Mouse (Mus musculus): ENCODE measurements around the gene Gm4792. TPM values are rescaled to one million over a fixed set of nuclear protein-coding genes. Genes with fewer than 3 reads are reported as not detected.
A peak's percentile ranks its signal among the peaks of the same experiment; 100 is the strongest.

Gene Gm4792
- total and polyA plus RNA-seq, 2 experiments from 2014 or later = 0.42 TPM; not detected in 1

DNA sequence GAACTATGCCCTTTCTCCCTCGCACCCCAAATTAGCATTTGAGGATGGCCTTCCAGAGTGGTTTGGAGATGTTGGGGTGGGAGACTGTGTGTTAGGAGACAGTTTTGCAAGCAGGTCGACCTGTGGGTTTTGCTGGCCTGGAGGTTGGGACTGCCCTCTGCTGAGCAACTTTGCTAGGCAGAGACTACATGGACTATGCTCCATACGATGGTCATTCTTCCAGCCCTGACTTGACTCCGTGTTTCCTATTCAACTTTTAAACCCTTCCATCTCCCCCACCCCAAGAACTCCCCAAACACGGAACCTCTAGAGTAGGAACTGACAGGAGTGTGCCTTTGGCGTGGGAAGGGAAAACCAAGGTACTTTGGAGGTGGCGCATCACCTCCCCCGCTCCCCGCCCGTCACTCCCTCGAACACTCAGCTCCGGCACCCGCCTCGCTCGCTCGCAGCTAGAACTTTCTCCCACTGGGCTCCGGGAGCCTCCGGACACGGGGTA lies 13.1 kb upstream of the Gm4792 start, which contains the start of gene Tmcc3:
TSS of gene Tmcc3 (plus strand) at position 439 of the 496 bp plus-strand sequence.
- ATAC-seq (ENCODE audit: low FRiP score) = peak; percentile 10
- WGBS = 3% methylated on average over 19 of the region's 19 CpGs
- peak; percentile 39 for TF ChIP-seq CTCF (IDR thresholded peaks at IDR 0.05)

GRCm38 (mm10) chr10:94310499-94311267 lies 12.2 kb upstream of the Gm4792 start:
- WGBS = 50% methylated on average over 8 of the region's 9 CpGs
- TF ChIP-seq CTCF (IDR thresholded peaks at IDR 0.05) = no peak
- Histone ChIP-seq H3K27ac (ENCODE audit: low read depth, low read length) (no peak overlapping the region), H3K36me3 (ENCODE audit: insufficient read depth, low read length) (no peaks in the 10 kb centered on the region), H3K27me3 (ENCODE audit: insufficient read depth, low read length) (0 out of 2 replicates have a peak, but pooled peaks cover 2% of the 10 kb centered on the region), H3K4me2 (ENCODE audit: low read depth, low read length, poor library complexity, severe bottlenecking) (no peak overlapping the region), H3K4me3 (ENCODE audit: low read depth, low read length) (no peak overlapping the region), H3K9me3 (ENCODE audit: low read length) (no peaks in the 10 kb centered on the region), H3K4me1 (ENCODE audit: insufficient read depth, low read length) (peaks cover 8% of the 10 kb centered on the region), H3K9ac (replicated peaks; ENCODE audit: low read length, poor library complexity, severe bottlenecking) (no peak overlapping the region)
- DNase-seq (ENCODE audit: low spot score) (no peak), ATAC-seq (ENCODE audit: low FRiP score) (no peak)

More for the DNA sequence above, 13.1 kb upstream of the Gm4792 start, which contains the start of gene Tmcc3:
- Histone ChIP-seq H3K36me3 (ENCODE audit: insufficient read depth, low read length) (no peaks in the 10 kb centered on the region), H3K9ac (replicated peaks; ENCODE audit: low read length, poor library complexity, severe bottlenecking) (peak within 1 kb of the TSS; percentile 54), H3K9me3 (ENCODE audit: low read length) (no peaks in the 10 kb centered on the region), H3K4me1 (ENCODE audit: insufficient read depth, low read length) (peaks cover 8% of the 10 kb centered on the region), H3K4me3 (ENCODE audit: low read depth, low read length) (peak within 1 kb of the TSS; percentile 54), H3K4me2 (ENCODE audit: low read depth, low read length, poor library complexity, severe bottlenecking) (peak within 1 kb of the TSS; percentile 97), H3K27me3 (ENCODE audit: insufficient read depth, low read length) (0 out of 2 replicates have a peak, but pooled peaks cover 2% of the 10 kb centered on the region), H3K27ac (ENCODE audit: low read depth, low read length) (peak within 1 kb of the TSS; percentile 43)
- peak; percentile 49 for DNase-seq (ENCODE audit: low spot score)

GRCm38 (mm10) chr10:94305526-94305925 lies 7.0 kb upstream of the Gm4792 start:
- Histone ChIP-seq H3K9ac (replicated peaks; ENCODE audit: low read length, poor library complexity, severe bottlenecking) (no peak overlapping the region), H3K9me3 (ENCODE audit: low read length) (no peaks in the 10 kb centered on the region), H3K4me1 (ENCODE audit: insufficient read depth, low read length) (no peaks in the 10 kb centered on the region), H3K4me2 (ENCODE audit: low read depth, low read length, poor library complexity, severe bottlenecking) (no peak overlapping the region), H3K27me3 (ENCODE audit: insufficient read depth, low read length) (0 out of 2 replicates have a peak, but pooled peaks cover 2% of the 10 kb centered on the region), H3K4me3 (ENCODE audit: low read depth, low read length) (no peak overlapping the region), H3K36me3 (ENCODE audit: insufficient read depth, low read length) (no peaks in the 10 kb centered on the region), H3K27ac (ENCODE audit: low read depth, low read length) (no peak overlapping the region)
- ATAC-seq (ENCODE audit: low FRiP score) (no peak), DNase-seq (ENCODE audit: low spot score) (no peak)
- TF ChIP-seq CTCF (IDR thresholded peaks at IDR 0.05) = no peak
- WGBS = 72% methylated on average over 5 of the region's 5 CpGs

DNA sequence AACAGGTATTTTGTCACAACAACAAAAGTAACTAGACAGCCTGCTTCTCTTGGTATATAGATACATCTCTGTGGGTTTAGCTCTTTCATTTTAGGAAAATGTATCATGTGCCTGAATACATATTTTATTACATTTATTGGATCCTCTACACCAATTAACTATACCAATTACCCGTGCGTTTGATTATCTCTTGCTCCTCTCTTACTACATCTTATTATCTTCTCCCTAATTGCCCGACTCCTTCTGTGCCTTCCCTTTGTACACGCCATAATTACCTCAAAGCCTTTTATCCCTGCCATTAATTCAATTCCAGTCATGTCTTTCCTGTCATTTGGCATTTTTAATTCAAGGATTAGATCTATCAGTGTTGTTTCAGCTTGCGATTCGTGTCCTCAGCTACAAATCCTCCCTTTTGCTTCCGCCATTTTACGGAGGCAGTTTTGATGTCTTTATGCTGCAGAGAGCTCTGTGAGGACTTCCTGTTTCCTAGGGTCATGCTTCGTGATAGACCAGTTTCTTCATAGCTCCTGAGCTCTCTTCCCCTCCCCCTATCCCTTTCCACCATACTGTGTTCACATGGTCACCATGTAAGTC lies 5.7 kb upstream of the Gm4792 start:
- H3K4me2 ChIP-seq (ENCODE audit: low read depth, low read length, poor library complexity, severe bottlenecking) = no peak overlapping the region
- no peak for ATAC-seq (ENCODE audit: low FRiP score)
- no peaks in the 10 kb centered on the region for H3K4me1 ChIP-seq (ENCODE audit: insufficient read depth, low read length)
- no peaks in the 10 kb centered on the region for H3K27me3 ChIP-seq (ENCODE audit: insufficient read depth, low read length)
- no peaks in the 10 kb centered on the region for H3K36me3 ChIP-seq (ENCODE audit: insufficient read depth, low read length)
- no peak for DNase-seq (ENCODE audit: low spot score)
- 46% methylated on average over 9 of the region's 9 CpGs for WGBS
- H3K9me3 ChIP-seq (ENCODE audit: low read length) = no peaks in the 10 kb centered on the region
- H3K4me3 ChIP-seq (ENCODE audit: low read depth, low read length) = no peak overlapping the region
- no peak for TF ChIP-seq CTCF (IDR thresholded peaks at IDR 0.05)
- H3K9ac ChIP-seq (replicated peaks; ENCODE audit: low read length, poor library complexity, severe bottlenecking) = no peak overlapping the region
- peak overlapping the region; percentile 55; the same call in 1 of the 2 replicates for H3K27ac ChIP-seq (ENCODE audit: low read depth, low read length)

DNA sequence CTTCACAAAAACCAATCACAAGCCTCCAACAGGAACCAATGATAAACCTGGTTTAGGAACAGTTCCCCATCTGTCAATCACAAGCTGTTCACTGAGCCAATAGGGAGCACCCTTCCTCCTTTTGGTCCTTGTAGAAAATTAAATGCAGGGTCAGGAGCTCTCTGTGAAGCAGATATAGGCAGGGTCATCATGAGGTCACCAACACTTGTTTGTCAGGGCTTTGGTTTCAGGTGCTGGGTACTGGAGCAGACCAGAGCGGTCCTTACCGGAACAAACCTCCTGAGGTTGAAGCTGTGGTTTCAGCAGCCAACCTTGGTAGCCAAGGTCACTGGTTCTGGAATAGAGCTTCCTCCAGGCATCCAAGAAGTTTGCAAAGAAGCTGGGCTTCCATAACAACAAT lies 798 bp upstream of the Gm4792 start:
- no peak overlapping the region for H3K9ac ChIP-seq (replicated peaks; ENCODE audit: low read length, poor library complexity, severe bottlenecking)
- H3K4me2 ChIP-seq (ENCODE audit: low read depth, low read length, poor library complexity, severe bottlenecking) = no peak overlapping the region
- H3K27ac ChIP-seq (ENCODE audit: low read depth, low read length) = no peak overlapping the region
- H3K36me3 ChIP-seq (ENCODE audit: insufficient read depth, low read length) = no peaks in the 10 kb centered on the region
- no peaks in the 10 kb centered on the region for H3K9me3 ChIP-seq (ENCODE audit: low read length)
- DNase-seq (ENCODE audit: low spot score) = no peak
- no peak overlapping the region for H3K4me3 ChIP-seq (ENCODE audit: low read depth, low read length)
- H3K4me1 ChIP-seq (ENCODE audit: insufficient read depth, low read length) = no peaks in the 10 kb centered on the region
- ATAC-seq (ENCODE audit: low FRiP score) = no peak
- no peaks in the 10 kb centered on the region for H3K27me3 ChIP-seq (ENCODE audit: insufficient read depth, low read length)
- TF ChIP-seq CTCF (IDR thresholded peaks at IDR 0.05) = no peak
- 98% methylated on average over 2 of the region's 2 CpGs for WGBS

All from midbrain, postnatal 0 days (tissue).